Mouse (Mus musculus) CH12.LX (cell line): ENCODE measurements at regions not wholly inside any gene's neighbourhood (a gene's known extent, or its start where the extent isn't known, plus 50 kb on each side); places are given as distances from the start of the nearest gene placed in this dataset.

Source experiments
- DNase-seq: peaks from one replicate; pipeline ENCODE4 v3.0.0-alpha.2; 2013; ENCODE audit errors: extremely low read depth
- H3K27ac ChIP-seq: 2 replicates; pipeline ENCODE4 v1.5.1; 2012; ENCODE audit warnings: low read depth, mild to moderate bottlenecking, control low read depth, moderate library complexity; ENCODE audit not compliant: insufficient read depth
- H3K27me3 ChIP-seq: replicated peaks from 2 replicates; pipeline ENCODE3; 2012; ENCODE audit warnings: inconsistent platforms
- H3K36me3 ChIP-seq, 2 experiments: replicated peaks in 1 of 2; 2 replicates each; pipeline versions ENCODE3 to v1.6.1; 2012; ENCODE audit warnings: inconsistent platforms in 1 of 2, low read length in 1 of 2, mild to moderate bottlenecking in 1 of 2, mixed read lengths in 1 of 2, moderate library complexity in 1 of 2; ENCODE audit not compliant: control insufficient read depth in 1 of 2, insufficient read depth in 1 of 2
- H3K4me1 ChIP-seq, 2 experiments: 2 replicates each; pipeline ENCODE4 v1.6.1; 2012; ENCODE audit warnings: inconsistent platforms in 1 of 2, moderate library complexity in 1 of 2; ENCODE audit not compliant: insufficient read depth in 2 of 2, control insufficient read depth in 1 of 2
- H3K4me2 ChIP-seq: 2 replicates; pipeline ENCODE4 v1.6.1; 2012; ENCODE audit warnings: low read depth, mild to moderate bottlenecking, control low read depth; ENCODE audit not compliant: poor library complexity, insufficient read depth, severe bottlenecking
- H3K4me3 ChIP-seq, 3 experiments: fragments of 150-350 bp in 1 of 3; sonication (generic) in 1 of 3; replicated peaks in 1 of 3; 2 replicates each; pipeline versions ENCODE3 to v1.5.1; 2011 to 2012; ENCODE audit warnings: low read depth in 2 of 3, low read length in 2 of 3, mild to moderate bottlenecking in 2 of 3, moderate library complexity in 2 of 3, control low read depth in 1 of 3, improper control_type of control experiment in 1 of 3, inconsistent platforms in 1 of 3, mixed read lengths in 1 of 3; ENCODE audit not compliant: poor library complexity in 1 of 3
- H3K79me2 ChIP-seq: replicated peaks from 2 replicates; pipeline ENCODE4 v1.6.1; 2012; ENCODE audit warnings: mild to moderate bottlenecking, moderate library complexity; ENCODE audit not compliant: control insufficient read depth, poor library complexity, insufficient read depth, severe bottlenecking; ENCODE audit errors: extremely low read depth
- H3K9ac ChIP-seq: 2 replicates; pipeline ENCODE4 v1.6.1; 2012; ENCODE audit warnings: low read depth, mild to moderate bottlenecking, control low read depth, moderate library complexity; ENCODE audit not compliant: insufficient read depth
- H3K9me3 ChIP-seq: replicated peaks from 2 replicates; pipeline ENCODE3; 2012; ENCODE audit warnings: low read length, inconsistent platforms, mixed read lengths
- BHLHE40 ChIP-seq: IDR thresholded peaks from 2 replicates; pipeline ENCODE4 v1.6.1; 2011; ENCODE audit warnings: mild to moderate bottlenecking, low read depth, low read length, improper control_type of control experiment
- E2F4 ChIP-seq: IDR thresholded peaks from 2 replicates; pipeline ENCODE4 v1.6.1; 2011; ENCODE audit warnings: low read depth, low read length, improper control_type of control experiment; ENCODE audit not compliant: insufficient replicate concordance
- EP300 ChIP-seq: IDR thresholded peaks from 2 replicates; pipeline ENCODE4 v1.6.1; 2011; ENCODE audit warnings: low read length, improper control_type of control experiment
- ETS1 ChIP-seq: conservative IDR thresholded peaks from 2 replicates; pipeline ENCODE4 v1.6.1; 2012; ENCODE audit warnings: low read depth, mild to moderate bottlenecking, inconsistent platforms, low read length, improper control_type of control experiment, moderate library complexity
- IRF4 ChIP-seq: IDR thresholded peaks from 2 replicates; pipeline ENCODE4 v1.6.1; 2014; ENCODE audit warnings: low read depth, mild to moderate bottlenecking, inconsistent platforms, low read length, improper control_type of control experiment
- JUND ChIP-seq: conservative IDR thresholded peaks from 2 replicates; pipeline ENCODE4 v1.6.1; 2011; ENCODE audit warnings: low read depth, low read length, improper control_type of control experiment
- KAT2A ChIP-seq: IDR thresholded peaks from 2 replicates; pipeline ENCODE4 v1.6.1; 2012; ENCODE audit warnings: low read length, improper control_type of control experiment, inconsistent platforms; ENCODE audit not compliant: insufficient replicate concordance
- MAFK ChIP-seq: IDR thresholded peaks from 2 replicates; pipeline ENCODE4 v1.6.1; 2011; ENCODE audit warnings: low read length, improper control_type of control experiment; ENCODE audit not compliant: insufficient replicate concordance
- MAX ChIP-seq: IDR thresholded peaks from 2 replicates; pipeline ENCODE4 v1.6.1; 2011; ENCODE audit warnings: low read length, improper control_type of control experiment
- MXI1 ChIP-seq: IDR thresholded peaks from 2 replicates; pipeline ENCODE4 v1.6.1; 2011; ENCODE audit warnings: mild to moderate bottlenecking, low read depth, low read length, improper control_type of control experiment
- POLR2A ChIP-seq: IDR thresholded peaks from 2 replicates; pipeline ENCODE4 v1.6.1; 2011; ENCODE audit warnings: low read depth, mild to moderate bottlenecking, improper control_type of control experiment, low read length
- SMC3 ChIP-seq: IDR thresholded peaks from 2 replicates; pipeline ENCODE4 v1.6.1; 2011; ENCODE audit warnings: low read depth, low read length, improper control_type of control experiment
- TBP ChIP-seq: conservative IDR thresholded peaks from 2 replicates; pipeline ENCODE4 v1.6.1; 2011; ENCODE audit warnings: low read depth, low read length, improper control_type of control experiment
- TCF12 ChIP-seq: IDR thresholded peaks from 2 replicates; pipeline ENCODE4 v1.6.1; 2014; ENCODE audit warnings: low read depth, mild to moderate bottlenecking, inconsistent platforms, low read length, improper control_type of control experiment
- UBTF ChIP-seq: IDR thresholded peaks from 2 replicates; pipeline ENCODE4 v1.6.1; 2012; ENCODE audit warnings: low read depth, mild to moderate bottlenecking, inconsistent platforms, low read length, improper control_type of control experiment, moderate library complexity
- ZC3H11A ChIP-seq: IDR thresholded peaks from 2 replicates; pipeline ENCODE4 v1.6.1; 2012; ENCODE audit warnings: low read depth, mild to moderate bottlenecking, inconsistent platforms, low read length, improper control_type of control experiment
- dilution Hi-C: fragments of 300-500 bp; cut with MboI; formaldehyde crosslinking; loops from 2 replicates; pipeline ENCODE4 v1.14.3; 2020; ENCODE audit warnings: low sequenced_read_pairs; ENCODE audit not compliant: extremely low pct_unique_long_range_greater_than_20kb, extremely low pct_ligation_motif_present
- in situ Hi-C: fragments of 300-500 bp; cut with MboI; formaldehyde crosslinking; loops from 3 replicates; pipeline ENCODE4 v1.14.3; 2019; ENCODE audit warnings: low sequenced_read_pairs, low pct_ligation_motif_present, low pct_unique_long_range_greater_than_20kb, mixed read lengths

GRCm38 (mm10) chr11:37442781-37443180 is 207.0 kb upstream of the Tenm2 start:
- H3K27ac ChIP-seq, result no peak overlapping the region
- peaks cover 39% of the 10 kb centered on the region for H3K9me3 ChIP-seq
- dilution Hi-C loops, result no loop called here
- H3K4me3 ChIP-seq, result no peak overlapping the region
- TF ChIP-seq BHLHE40 (no peak), MAFK (no peak), ETS1 (no peak), MXI1 (no peak), IRF4 (no peak), JUND (no peak), TCF12 (no peak), KAT2A (no peak), MAX (no peak), E2F4 (no peak), SMC3 (no peak), TBP (no peak), POLR2A (no peak), EP300 (no peak)
- no peak for DNase-seq
- no peaks in the 10 kb centered on the region for H3K27me3 ChIP-seq
- H3K4me2 ChIP-seq, result no peak overlapping the region
- no peaks in the 10 kb centered on the region for H3K4me1 ChIP-seq
- in situ Hi-C loops, result no loop called here
- no peaks in the 10 kb centered on the region for H3K79me2 ChIP-seq
- no peaks in the 10 kb centered on the region for H3K36me3 ChIP-seq
- H3K9ac ChIP-seq, result no peak overlapping the region

GRCm38 (mm10) chr11:37434600-37434999 is 198.8 kb upstream of the Tenm2 start:
- Histone ChIP-seq H3K9ac (no peak overlapping the region), H3K4me2 (no peak overlapping the region), H3K4me1 (no peaks in the 10 kb centered on the region), H3K9me3 (peaks cover 59% of the 10 kb centered on the region), H3K4me3 (no peak overlapping the region), H3K36me3 (no peaks in the 10 kb centered on the region), H3K27me3 (no peaks in the 10 kb centered on the region), H3K27ac (no peak overlapping the region), H3K79me2 (no peaks in the 10 kb centered on the region)
- in situ Hi-C loops, result no loop called here
- DNase-seq, result no peak
- dilution Hi-C loops, result no loop called here
- TF ChIP-seq UBTF, result no peak
- no peak for TF ChIP-seq MXI1
- no peak for TF ChIP-seq ZC3H11A
